ENCODE assay signal across 7 mouse cellular contexts in the genomic region with DNA sequence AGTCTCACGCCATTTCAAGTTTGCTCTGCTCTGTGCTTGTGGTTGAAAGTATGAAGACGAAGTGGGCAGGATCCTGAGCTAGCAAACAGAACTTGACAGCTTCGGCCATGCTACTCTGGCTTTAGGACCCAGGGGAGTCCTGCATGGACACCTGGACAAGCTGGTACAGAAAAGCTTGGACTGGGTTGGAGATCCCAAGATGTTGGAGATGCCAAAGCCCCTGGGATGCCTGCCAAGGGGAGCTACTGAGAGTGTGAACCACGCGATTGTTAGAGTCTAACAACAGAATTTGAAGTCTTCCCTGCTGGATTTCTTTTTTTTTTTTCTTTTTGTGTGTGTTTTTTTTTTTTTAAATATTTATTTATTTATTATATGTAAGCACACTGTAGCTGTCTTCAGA. TPM values are rescaled to one million over a fixed set of nuclear protein-coding genes. Genes with fewer than 3 reads are reported as not detected.
DNase-seq lines count a peak whose midpoint lies in the region.

No protein-coding gene starts in this region.

- intact Hi-C loops in heart, postnatal 10 days (cut with DNase I), result loop anchor here (1.0 kb wide), 1 partner anchor 36 kb away; no protein-coding TSS in a partner anchor

- DNase-seq in cerebellum, adult 9-10 months, result peak; percentile 50
- DNase-seq in cerebellum, adult 8-10 months, result no peak
- DNase-seq in heart, postnatal 10 days, result peak; percentile 18 to 24
- no peak for DNase-seq in heart, adult 18-20 months
- DNase-seq in 3T3-L1 (ENCODE audit: low read depth, low spot score), result peak; percentile 32
- DNase-seq in Muller cell, postnatal 12 days (ENCODE audit: inconsistent ontology term), result peak; percentile 60
- no peak for DNase-seq in embryo, embryonic 11 days

RNA-seq across cellular contexts. Expression of a gene that starts 2.4 kb away (rescaled TPM):
- 10 to 100 TPM; 11.2 to 14.3 TPM for total RNA-seq in heart, postnatal 10 days (2021)
- total RNA-seq in heart, adult 18-20 months (2021), result 1 to 10 TPM; 9.2 to 9.9 TPM

RNA-seq across cellular contexts. Expression of a gene that starts 42.3 kb away (rescaled TPM):
- total RNA-seq in heart, postnatal 10 days (2021), result 10 to 100 TPM; 45.0 to 47.7 TPM
- total RNA-seq in heart, adult 18-20 months (2021), result 10 to 100 TPM; 59.9 to 61.3 TPM

Comparison
In these comparisons a context has a peak if more than half of its experiments do, and no peak if none do; other contexts are left out.
1. DNase-seq: peak in cerebellum, adult 9-10 months (single experiment), heart, postnatal 10 days (2 of 2), 3T3-L1 (single experiment) and Muller cell, postnatal 12 days (single experiment); none in cerebellum, adult 8-10 months (single experiment), heart, adult 18-20 months (0 of 2) and embryo, embryonic 11 days (single experiment).